Mouse (Mus musculus): ENCODE results near the gene Gm38431.

Gm38431 gene

DNA sequence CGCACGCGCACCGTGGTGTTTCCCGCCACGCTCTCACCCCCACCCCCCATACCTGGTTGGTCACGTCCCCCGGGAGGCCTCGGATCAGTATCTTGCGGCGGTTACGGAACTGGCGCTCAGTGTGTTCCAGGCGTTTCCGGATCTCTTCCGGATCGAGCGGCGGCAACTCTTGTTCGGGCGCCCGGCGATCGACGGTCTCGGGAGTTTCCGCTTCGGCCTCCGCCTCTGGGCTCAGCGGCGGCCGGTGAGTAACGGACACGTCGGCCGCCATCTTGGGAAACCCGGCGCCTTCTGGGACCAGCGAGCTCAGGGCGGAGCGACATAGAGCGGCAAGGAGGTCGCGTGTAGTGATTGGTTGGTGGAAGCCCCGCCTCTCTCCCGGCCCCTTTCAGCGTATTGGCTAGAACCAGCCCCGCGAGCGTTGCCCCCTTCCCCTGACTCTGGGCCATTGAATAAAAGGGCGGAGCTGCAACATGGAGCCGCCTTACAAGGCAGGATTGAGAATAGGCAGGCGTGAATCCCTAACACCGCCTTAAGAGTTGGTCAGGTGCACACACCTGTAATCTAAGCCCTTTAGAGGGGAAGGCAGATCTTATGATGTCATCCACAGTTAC, at the start of gene Gm38431, which contains the start of gene Raver1:
Gm38431 (minus strand) TSS at position 291 of the 614 bp plus-strand sequence.
Raver1 (minus strand) TSS at position 302 of the 614 bp plus-strand sequence.
- in situ Hi-C loops (cut with MboI), result no loop called here

DNA sequence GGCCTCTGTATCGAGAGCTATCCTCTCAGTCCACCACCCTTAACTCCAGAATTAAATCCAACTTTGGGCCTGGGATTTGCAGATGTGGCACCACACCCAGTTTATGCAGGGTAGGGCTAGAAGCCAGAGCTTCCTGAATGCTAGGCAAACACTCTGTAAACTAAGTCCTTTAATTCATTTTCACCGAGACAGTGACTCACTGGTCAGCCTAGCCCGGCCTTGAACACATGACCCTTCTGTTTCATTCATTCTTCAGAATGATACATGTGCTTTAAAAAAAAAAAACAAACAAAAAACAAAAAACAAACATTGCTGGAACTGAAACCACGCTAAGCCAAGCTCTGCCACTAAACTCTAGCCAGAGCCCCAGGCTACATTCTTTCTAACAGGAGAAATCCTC, 46.6 kb upstream of the Gm38431 start:
- in situ Hi-C loops (cut with MboI), result loop anchor here (25.0 kb wide), 1 partner anchor 126 kb away; the partner anchor contains the start of genes Icam1 and Mrpl4

DNA sequence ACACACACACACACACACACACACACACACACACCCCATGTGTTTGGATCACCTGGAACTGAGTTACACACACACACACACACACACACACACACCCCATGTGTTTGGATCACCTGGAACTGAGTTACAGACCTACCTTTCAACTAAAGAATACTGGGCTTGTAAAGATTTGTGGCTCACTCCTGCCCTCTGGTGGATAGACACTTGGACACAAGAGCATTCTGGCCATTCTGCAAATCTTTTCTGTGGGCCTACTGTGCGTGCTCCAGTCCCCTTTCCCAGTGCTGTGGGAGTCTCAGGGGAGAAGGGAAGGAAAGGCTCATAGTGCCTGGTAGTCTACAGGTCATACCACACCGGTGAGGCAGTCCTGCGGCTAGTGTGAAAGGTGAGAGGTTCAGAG, 45.4 kb upstream of the Gm38431 start:
- in situ Hi-C loops (cut with MboI), result loop anchor here (25.0 kb wide), 1 partner anchor 125 kb away; the partner anchor contains the start of genes Icam1 and Mrpl4

DNA sequence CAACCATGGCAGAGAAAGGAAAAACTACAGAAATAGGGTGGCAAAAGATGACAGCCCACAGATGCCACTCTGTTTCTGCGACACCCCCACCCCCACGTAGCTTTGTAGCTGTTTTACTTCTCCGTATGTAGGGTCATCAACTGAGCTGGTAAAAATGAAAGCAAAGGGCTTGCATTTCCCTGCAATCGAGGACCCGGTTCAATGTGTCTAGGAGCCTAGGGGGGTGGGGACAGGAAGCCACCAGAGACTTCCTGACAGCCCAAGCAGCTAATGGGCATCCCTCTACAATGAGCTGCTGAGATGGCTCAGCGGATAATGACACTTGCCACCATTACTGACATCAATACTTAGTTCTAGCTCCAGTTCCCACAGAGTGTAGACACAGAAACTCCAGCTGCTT, 44.6 kb upstream of the Gm38431 start:
- in situ Hi-C loops (cut with MboI), result loop anchor here (25.0 kb wide), 1 partner anchor 124 kb away; the partner anchor contains the start of genes Icam1 and Mrpl4

DNA sequence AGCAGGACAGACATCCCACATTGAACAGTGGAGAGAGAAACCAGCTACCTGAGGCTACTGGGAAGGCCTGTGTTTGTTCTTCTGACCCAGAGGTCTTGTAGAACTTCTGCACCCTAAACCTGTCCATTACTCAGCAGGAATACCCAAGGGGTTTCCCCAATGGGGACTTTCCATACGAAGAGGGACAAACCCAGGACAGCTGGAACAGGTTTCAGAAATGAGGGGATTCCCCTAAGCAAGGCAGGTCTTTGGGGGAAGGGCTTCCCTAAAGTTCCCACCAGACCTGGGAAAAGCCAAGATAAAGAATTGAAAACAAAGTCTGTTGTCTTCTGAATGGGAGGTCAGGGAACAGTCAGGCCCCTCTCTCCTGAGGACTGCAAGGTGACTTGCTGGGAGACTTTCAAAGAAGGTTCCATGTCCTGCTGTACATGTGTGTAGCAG, 44.2 kb upstream of the Gm38431 start:
- in situ Hi-C loops (cut with MboI), result loop anchor here (25.0 kb wide), 1 partner anchor 124 kb away; the partner anchor contains the start of genes Icam1 and Mrpl4

DNA sequence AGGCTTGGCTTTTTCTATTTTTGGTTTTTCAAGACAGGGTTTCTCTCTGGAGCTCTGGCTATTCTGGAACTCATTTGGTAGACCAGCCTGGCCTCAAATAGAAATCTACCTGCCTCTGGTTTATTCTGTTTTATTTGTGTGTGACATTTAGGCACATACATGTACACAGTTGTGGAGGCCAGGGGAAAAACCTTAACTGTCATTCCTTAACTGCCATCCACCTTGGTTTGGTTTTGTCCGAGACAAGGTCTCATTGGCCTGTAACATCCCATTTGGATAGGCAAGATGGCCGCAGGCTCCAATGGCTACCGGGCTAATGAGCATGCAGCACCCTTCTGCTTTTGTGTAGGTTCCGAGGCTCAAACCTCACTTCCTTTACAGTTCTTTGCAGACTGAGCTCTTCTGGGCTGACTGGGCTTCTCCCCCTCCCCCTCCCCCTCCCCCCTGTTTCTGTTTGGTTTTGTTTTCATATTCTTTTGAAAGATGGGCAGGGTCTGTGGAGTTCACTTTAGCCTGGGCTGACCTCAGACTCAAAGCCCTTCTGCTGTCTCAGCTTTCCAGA, 43.6 kb upstream of the Gm38431 start:
- in situ Hi-C loops (cut with MboI), result loop anchor here (25.0 kb wide), 1 partner anchor 123 kb away; the partner anchor contains the start of genes Icam1 and Mrpl4

DNA sequence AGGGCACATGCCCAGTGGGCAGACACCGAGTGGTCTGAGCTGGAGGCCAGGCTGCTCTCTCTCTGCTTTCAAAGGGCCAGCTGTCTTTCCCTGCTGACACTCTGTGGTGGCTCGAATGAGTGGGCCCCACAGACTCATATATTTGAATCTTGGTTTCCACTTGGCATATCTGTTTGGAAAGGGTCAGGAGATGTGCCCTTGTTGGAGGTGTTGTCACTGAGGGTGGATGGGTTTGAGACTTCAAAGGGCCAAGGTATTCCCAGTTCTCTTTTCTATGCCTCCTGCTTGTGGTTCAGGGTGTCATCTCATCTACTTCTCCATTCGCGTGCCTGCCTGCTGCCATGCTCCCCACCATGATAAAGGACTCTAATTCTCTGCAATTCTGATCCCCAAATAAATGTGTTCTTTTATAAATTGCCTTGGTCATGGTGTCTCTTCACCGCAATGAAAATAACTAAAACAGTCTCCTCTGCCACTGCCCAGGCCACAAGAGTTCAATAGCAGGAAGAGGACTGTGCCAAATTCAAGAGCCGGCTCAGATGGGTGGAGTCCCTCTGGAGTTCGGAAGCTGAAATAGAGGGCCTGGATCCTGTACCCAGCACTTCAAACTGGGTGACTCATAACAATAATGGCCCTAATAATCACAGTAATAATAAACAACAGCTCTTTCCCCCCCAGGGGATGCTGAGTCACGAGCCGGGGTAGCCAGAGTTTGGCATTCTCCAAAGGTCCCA, 43.0 kb upstream of the Gm38431 start:
- in situ Hi-C loops (cut with MboI), result loop anchor here (25.0 kb wide), 1 partner anchor 122 kb away; the partner anchor contains the start of genes Icam1 and Mrpl4

DNA sequence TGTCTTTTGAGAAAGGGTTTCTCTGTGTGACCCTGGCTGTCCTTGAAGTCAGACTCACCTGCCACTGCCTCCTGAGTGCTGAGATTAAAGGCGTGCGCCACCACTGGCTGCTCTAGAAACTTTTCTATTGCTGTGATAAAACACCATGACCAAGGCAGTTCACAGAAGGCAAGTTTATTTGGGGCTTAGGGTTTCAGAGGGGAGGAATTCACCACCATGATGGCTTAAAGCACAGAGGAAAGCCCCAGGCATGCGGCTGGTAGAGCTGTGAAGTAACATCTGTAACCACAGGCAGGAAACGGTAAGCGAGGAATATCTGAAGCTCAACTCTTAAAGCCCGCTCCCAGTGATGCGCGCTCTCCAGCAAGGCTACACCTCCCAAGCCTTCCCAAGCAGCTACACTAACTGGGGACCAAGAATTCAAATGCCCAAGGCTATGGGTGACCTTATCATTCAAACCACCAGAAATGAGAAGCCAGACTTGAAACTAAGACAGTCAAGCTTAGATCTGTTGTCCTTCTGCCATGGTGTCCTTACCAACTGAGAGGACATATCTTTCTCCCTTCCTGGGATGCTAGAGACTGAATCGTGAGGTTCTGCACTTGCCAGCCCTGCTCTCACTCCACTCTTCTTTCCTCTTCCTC, 41.4 kb upstream of the Gm38431 start:
- in situ Hi-C loops (cut with MboI), result loop anchor here (25.0 kb wide), 1 partner anchor 121 kb away; the partner anchor contains the start of genes Icam1 and Mrpl4

DNA sequence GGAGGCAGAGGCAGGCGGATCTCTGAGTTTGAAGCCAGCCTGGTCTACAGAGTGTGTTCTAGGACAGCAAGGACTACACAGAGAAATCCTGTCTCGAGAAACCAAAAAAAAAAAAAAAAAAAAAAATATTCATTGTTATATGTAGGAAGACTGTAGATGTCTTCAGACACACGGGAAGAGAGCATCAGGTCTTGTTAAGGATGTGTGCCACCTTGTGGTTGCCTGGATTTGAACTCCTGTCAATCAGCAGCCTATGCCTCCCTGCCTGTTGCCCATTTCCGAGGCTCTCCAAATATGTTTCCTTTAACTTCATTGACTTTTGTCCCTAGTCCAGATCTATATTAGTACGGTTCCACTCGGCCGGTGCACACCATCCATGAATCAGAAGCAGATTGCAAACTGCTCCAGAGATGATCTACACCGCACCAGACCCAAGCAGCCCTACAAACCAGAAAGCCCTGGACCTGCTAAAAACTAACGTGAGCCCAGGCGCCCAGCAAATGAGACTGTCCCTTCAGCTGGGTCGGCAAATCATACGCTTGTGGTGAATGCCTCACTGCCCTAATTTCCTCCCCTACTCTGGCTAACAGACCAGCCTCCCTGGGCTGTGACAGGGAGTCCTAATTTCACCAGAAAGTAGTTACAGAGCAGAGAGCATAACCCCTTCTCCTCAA, 40.4 kb upstream of the Gm38431 start:
- in situ Hi-C loops (cut with MboI), result loop anchor here (25.0 kb wide), 1 partner anchor 120 kb away; the partner anchor contains the start of genes Icam1 and Mrpl4

DNA sequence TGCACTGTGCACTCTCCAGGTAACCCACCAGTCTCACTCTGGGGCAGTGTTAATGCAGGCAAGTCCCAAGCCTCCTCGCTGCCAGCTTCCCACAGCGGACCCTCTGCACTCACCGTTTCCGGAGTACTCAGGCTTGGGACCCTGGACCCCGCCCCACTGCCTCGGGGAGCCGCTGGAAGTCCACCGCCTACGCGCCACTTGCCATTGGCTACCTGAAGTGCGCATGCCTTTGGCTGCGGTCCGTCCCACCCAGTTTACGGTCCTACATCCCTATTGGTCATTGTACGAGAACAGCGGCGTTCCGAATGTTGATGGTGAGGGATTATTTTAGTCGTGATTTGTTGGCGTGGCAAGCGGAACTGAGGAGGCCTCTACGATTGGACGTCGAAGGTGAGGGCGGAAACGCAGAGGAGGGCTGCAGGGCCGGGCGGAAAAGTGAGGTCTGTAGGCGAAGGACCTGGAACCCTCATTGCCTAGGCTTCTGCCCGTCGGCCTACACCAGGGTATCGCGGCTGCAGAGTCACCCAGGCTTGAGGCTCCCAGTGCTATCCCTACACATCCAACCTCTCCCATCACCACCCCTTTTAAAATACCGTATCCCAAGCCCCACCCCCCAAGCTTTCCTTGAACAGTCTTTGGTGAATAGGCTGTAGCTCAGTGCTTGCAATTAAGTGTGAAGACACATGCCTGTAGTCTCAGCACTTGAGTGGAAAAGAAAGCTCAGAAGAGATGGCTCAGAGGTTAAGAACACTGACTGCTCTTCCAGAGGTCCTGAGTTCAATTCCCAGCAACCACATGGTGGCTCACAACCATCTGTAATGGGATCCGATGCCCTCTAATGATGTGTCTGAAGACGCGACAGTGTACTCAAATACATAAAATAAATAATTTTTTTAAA, 39.5 kb upstream of the Gm38431 start, which contains the start of gene Tyk2:
Tyk2 (minus strand) TSS at position 185 of the 898 bp plus-strand sequence.
- in situ Hi-C loops (cut with MboI), result loop anchor here (25.0 kb wide), 1 partner anchor 119 kb away; the partner anchor contains the start of genes Icam1 and Mrpl4

DNA sequence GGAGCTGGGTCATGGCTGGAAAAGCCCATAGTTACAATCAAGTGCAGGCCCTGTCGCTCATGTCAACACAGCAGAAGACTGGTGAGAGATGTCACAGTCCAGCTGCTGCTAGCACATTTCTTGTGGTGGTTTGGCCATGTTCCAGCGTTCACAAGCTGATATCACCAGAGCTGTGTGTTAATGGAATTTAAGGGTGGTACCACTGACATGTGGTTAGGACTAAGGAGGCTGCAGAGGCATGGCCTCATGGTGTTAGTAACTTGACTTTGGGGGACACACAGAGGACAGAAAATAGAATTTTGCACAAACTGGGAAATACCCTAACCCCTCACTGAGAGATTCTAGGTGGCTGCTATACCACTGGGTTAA, 34.4 kb upstream of the Gm38431 start:
- in situ Hi-C loops (cut with MboI), result loop anchor here (25.0 kb wide), 1 partner anchor 114 kb away; the partner anchor contains the start of genes Icam1 and Mrpl4

DNA sequence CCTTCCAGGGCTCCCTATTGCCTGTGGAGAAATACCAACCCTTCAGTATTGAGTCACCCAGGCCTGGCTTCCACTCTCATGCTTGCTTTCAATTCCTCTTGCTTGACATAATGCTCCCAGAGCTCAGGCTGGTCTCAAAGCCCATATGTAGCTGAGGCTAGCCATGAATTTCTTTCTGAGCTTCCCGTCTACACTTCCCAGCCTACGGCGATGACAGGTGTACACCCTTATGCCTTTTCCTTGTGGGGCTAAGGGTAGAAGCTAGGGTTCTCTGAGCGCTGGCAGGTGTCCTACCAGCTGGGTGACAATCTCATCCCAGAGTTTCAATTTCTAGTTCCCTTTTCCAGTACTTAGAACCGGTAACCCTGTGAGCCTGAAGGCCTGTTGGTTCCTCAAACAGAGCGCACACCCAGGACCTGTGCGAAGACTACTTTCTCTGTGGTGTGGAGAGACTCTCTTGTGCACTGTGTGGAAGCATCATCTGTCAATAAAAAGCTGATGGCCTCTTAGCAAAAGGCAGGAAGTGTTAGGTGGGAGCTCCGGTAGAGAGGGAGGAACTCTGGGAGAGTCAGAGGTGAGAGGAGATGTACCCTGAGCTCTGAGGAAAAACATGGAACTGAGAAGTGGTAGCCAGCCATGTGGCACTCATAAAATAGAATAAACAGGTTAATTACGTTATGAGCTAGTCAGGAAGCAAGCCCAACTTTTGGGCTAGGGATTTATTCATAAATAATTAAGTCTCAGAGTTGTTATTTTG, 33.9 kb upstream of the Gm38431 start:
- in situ Hi-C loops (cut with MboI), result loop anchor here (25.0 kb wide), 1 partner anchor 113 kb away; the partner anchor contains the start of genes Icam1 and Mrpl4

DNA sequence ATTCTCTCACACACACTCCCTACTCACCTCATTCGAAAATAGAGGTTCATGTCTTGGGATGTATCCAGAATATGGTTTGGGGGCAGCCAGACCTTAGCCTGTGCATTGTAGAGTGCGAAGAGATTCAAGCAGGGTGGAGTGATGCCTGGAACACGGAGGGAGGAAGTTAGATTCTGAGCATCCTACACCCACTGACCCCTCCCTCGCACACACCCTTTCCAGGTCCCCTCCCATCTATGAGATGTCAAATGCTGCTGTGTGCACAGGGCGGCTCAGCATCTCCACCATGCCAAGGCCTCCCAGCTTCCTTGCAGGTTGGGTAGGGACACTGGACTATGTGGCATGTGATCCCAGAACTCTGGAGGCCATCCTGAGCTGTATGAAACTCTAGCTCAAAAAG, 33.0 kb upstream of the Gm38431 start:
- in situ Hi-C loops (cut with MboI), result loop anchor here (25.0 kb wide), 1 partner anchor 113 kb away; the partner anchor contains the start of genes Icam1 and Mrpl4

DNA sequence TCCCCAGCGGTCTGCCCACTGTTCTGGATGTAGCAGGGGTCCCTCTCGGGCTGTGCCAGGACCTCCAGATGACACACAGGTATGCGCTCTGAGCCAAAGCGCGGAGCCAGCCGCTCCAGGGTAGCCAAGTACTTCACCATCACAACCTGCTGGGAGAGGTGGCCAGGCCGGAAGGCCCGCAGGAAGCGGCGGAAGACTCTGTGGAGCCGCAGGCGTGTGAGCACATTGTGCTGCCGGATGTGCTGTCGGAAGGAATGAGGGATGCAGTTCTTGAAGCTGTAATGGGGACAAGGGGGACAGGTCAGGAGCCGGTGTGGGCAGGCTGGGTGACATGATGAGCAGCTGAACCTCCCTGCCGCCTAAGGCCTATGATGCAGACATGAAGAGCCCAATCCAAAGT, 29.7 kb upstream of the Gm38431 start:
- in situ Hi-C loops (cut with MboI), result no loop called here

DNA sequence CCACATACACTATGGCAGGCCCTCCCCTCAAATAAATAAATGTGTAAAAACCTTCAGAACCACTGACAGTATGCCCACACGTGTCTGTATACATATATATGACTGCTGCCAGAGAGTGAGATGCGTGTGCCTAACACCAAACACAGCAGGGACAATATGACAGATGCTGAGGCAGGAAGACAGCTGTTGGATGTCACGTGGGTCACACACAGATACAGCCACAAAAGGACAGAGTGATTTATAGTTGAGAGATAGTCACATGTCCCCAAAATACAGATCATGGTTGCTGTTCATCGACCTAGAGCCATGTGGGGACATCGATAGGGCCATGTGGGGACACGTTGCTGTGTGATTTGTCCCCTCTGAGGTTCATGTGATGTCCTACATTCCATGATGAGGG, 25.3 kb upstream of the Gm38431 start:
- in situ Hi-C loops (cut with MboI), result no loop called here

DNA sequence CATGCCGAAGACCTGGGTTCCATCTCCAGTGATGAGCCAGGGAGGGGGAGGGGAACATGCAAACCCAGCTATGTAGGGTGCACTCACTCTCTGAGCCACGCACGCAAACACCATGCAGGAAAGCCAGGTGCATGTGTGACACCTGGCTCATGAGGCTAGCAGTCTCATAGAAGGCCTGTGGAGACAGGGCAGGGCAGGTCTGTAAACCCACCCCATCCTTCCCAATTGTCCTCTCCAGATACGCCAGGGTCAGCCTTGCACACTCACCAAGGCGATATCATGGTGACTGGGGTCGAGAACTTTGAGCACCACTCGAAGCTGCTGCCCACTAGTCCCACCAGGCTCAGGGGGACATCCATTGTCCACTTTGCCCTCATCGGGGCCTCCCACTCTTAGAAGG, 23.3 kb upstream of the Gm38431 start:
- in situ Hi-C loops (cut with MboI), result no loop called here

DNA sequence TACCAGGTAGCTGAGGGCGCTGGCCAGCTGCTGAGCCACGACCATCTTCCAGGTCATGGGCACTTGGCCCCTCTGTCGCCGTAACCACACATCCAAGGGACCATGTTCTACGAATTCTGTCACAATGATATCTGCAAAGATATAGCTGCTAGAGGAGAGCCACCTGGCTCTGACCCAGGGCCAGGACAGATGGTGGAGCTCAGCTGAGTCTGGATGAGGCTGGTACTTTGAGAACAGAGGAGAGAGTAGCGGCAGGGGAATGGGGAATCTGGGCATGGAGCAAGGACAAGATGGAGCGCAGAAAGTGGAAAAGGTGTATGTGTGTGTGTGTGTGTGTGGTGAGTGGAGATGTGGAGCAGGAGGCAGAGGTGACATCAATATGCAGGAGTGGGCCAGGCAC, 22.4 kb upstream of the Gm38431 start:
- in situ Hi-C loops (cut with MboI), result no loop called here

DNA sequence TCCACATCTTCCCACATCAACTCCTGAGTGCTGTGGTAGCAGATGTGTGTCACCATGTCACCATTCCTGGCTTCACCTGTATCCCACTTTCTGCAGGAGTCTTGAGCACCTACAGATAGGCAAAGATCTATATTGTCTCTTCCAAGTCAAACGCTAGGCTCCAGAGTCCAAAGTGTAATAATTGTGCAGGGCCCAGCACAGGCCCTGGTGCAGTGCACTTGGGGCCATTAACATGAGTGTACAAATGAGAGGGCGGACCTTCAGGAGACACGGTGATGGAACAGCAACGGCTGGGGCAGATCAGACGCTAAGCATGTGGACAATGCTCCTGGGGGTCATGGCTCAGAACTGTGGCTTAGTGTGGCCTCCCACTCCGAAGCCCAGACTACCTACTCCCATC, 22.0 kb upstream of the Gm38431 start:
- in situ Hi-C loops (cut with MboI), result no loop called here

Data from mature B cell (primary cell).